Mouse (Mus musculus): ENCODE data around the gene Grin3b. TPM values are rescaled to one million over a fixed set of nuclear protein-coding genes. Genes with fewer than 3 reads are reported as not detected.

Gene Grin3b
- total RNA-seq, 2 experiments from 2014 or later = 0.27 to 0.28 TPM

- DNase-seq = no peak
These were observed 54.5 kb downstream of the Grin3b start for GRCm38 (mm10) chr10:80025044-80025347.

GRCm38 (mm10) chr10:80025463-80025862, 54.9 kb downstream of the Grin3b start:
- DNase-seq = no peak
- intact Hi-C loops (cut with DNase I) = no loop called here

More at GRCm38 (mm10) chr10:80025044-80025347, 54.5 kb downstream of the Grin3b start:
- intact Hi-C loops (cut with DNase I) = no loop called here

GRCm38 (mm10) chr10:80025889-80026288, 55.4 kb downstream of the Grin3b start:
- intact Hi-C loops (cut with DNase I) = no loop called here

More at GRCm38 (mm10) chr10:80025889-80026288, 55.4 kb downstream of the Grin3b start:
- DNase-seq = no peak

Other genes with a start within 250 kb of the Grin3b start
- 10 to 100 TPM; 42.3 to 48.0 TPM for gene Polrmt, start 224.1 kb upstream of the Grin3b start, total RNA-seq (2021)
- gene Fgf22, start 215.6 kb upstream of the Grin3b start, total RNA-seq (2021) = not detected
- gene Rnf126, start 203.8 kb upstream of the Grin3b start, total RNA-seq (2021) = 10 to 100 TPM; 23.6 to 24.6 TPM
- 1 to 10 TPM; 4.2 to 4.3 TPM for gene Fstl3, start 193.4 kb upstream of the Grin3b start, total RNA-seq (2021)
- not detected for gene Prss57, start 179.8 kb upstream of the Grin3b start, total RNA-seq (2021)
- 10 to 100 TPM; 56.0 to 87.0 TPM for gene Palm, start 177.1 kb upstream of the Grin3b start, total RNA-seq (2021)
- under 1 TPM in 1 of 2 experiments, not detected in 1; 0.62 TPM for gene Misp, start 149.7 kb upstream of the Grin3b start, total RNA-seq (2021)
- gene Ptbp1, start 116.3 kb upstream of the Grin3b start, total RNA-seq (2021) = 10 to 100 TPM; 50.9 to 51.2 TPM
- gene Prtn3, start 96.2 kb upstream of the Grin3b start, total RNA-seq (2021) = not detected
- gene Plppr3, start 96.1 kb upstream of the Grin3b start, total RNA-seq (2021) = not detected
- not detected for gene Elane, start 84.5 kb upstream of the Grin3b start, total RNA-seq (2021)
- gene Cfd, start 79.9 kb upstream of the Grin3b start, total RNA-seq (2021) = 10 to 100 TPM; 11.6 to 63.9 TPM
- gene Med16, start 61.8 kb upstream of the Grin3b start, total RNA-seq (2021) = 10 to 100 TPM; 53.0 to 53.2 TPM
- gene Gm26602, start 59.9 kb upstream of the Grin3b start, total RNA-seq (2021) = not detected
- under 1 TPM; 0.17 to 0.38 TPM for gene Kiss1r, start 53.7 kb upstream of the Grin3b start, total RNA-seq (2021)
- gene R3hdm4, start 49.5 kb upstream of the Grin3b start, total RNA-seq (2021) = 10 to 100 TPM; 81.0 to 88.1 TPM
- gene Arid3a, start 43.7 kb upstream of the Grin3b start, total RNA-seq (2021) = 1 to 10 TPM; 1.9 to 2.6 TPM
- 10 to 100 TPM; 25.6 to 28.8 TPM for gene Wdr18, start 10.6 kb upstream of the Grin3b start, total RNA-seq (2021)
- gene Tmem259, start 13.6 kb downstream of the Grin3b start, total RNA-seq (2021) = 100 to 1,000 TPM; 107 to 120 TPM
- 10 to 100 TPM; 29.9 to 30.6 TPM for gene Cnn2, start 17.9 kb downstream of the Grin3b start, total RNA-seq (2021)
- 1 to 10 TPM; 7.7 to 7.9 TPM for gene Abca7, start 25.8 kb downstream of the Grin3b start, total RNA-seq (2021)
- gene Arhgap45, start 45.9 kb downstream of the Grin3b start, total RNA-seq (2021) = 1 to 10 TPM; 4.1 to 5.9 TPM
- gene Polr2e, start 69.1 kb downstream of the Grin3b start, total RNA-seq (2021) = 10 to 100 TPM; 88.5 to 96.4 TPM
- 100 to 1,000 TPM; 863 to 871 TPM for gene Gpx4, start 76.5 kb downstream of the Grin3b start, total RNA-seq (2021)
- gene Sbno2, start 134.9 kb downstream of the Grin3b start, total RNA-seq (2021) = 10 to 100 TPM; 11.2 to 12.2 TPM
- 100 to 1,000 TPM; 137 to 165 TPM for gene Stk11, start 145.1 kb downstream of the Grin3b start, total RNA-seq (2021)
- 1,000 to 10,000 TPM; 1,105 to 1,168 TPM for gene Atp5d, start 167.9 kb downstream of the Grin3b start, total RNA-seq (2021)
- 1 to 10 TPM; 2.0 to 4.7 TPM for gene Cbarp, start 170.1 kb downstream of the Grin3b start, total RNA-seq (2021)
- gene Midn, start 177.6 kb downstream of the Grin3b start, total RNA-seq (2021) = 100 to 1,000 TPM in 1 of 2 experiments, 10 to 100 TPM in 1; 99.9 to 117 TPM
- gene Cirbp, start 195.3 kb downstream of the Grin3b start, total RNA-seq (2021) = 10 to 100 TPM; 48.2 to 67.0 TPM
- gene 1600002K03Rik, start 202.2 kb downstream of the Grin3b start, total RNA-seq (2021) = 1 to 10 TPM; 4.4 to 4.6 TPM
- 1 to 10 TPM in 1 of 2 experiments, under 1 TPM in 1; 0.75 to 1.1 TPM for gene Efna2, start 208.8 kb downstream of the Grin3b start, total RNA-seq (2021)

All from heart, postnatal 36 days (tissue).